Comparison of ENCODE assay signal across 25 mouse cellular contexts in genomic region chr2:11264836-11265235, GRCm38 (mm10).
"Had no signal": no experiment of that assay in that cellular context is flagged by ENCODE, and none has a peak within 500 bp of the region (broad histone marks: within the 10 kb centered on the region; RNA-seq: fewer than 3 reads in every experiment).

No protein-coding gene starts in this region.

- H3K27me3 ChIP-seq: limb, embryonic 12.5 days; limb, embryonic 15.5 days; midbrain, embryonic 12.5 days; midbrain, embryonic 15.5 days; neural tube, embryonic 12.5 days; neural tube, embryonic 15.5 days had no signal

- H3K9me3 ChIP-seq: limb, embryonic 12.5 days; limb, embryonic 15.5 days; midbrain, embryonic 12.5 days; midbrain, embryonic 15.5 days; neural tube, embryonic 12.5 days; neural tube, embryonic 15.5 days had no signal

- H3K4me2 ChIP-seq: limb, embryonic 12.5 days; limb, embryonic 15.5 days; liver, embryonic 11.5 days; lung, embryonic 14.5 days; midbrain, embryonic 12.5 days; midbrain, embryonic 15.5 days; neural tube, embryonic 12.5 days; neural tube, embryonic 15.5 days had no signal

- H3K36me3 ChIP-seq: limb, embryonic 12.5 days; limb, embryonic 15.5 days; midbrain, embryonic 12.5 days; midbrain, embryonic 15.5 days; neural tube, embryonic 12.5 days; neural tube, embryonic 15.5 days had no signal

- DNase-seq: layer of hippocampus, adult 9-11 months; left cerebral cortex, postnatal 4 days; liver, postnatal 0 days; lung, embryonic 14.5 days; right cerebral cortex, adult 18-20 months; right cerebral cortex, postnatal 14 days; right cerebral cortex, postnatal 4 days; thymus, adult 2 months; thymus, postnatal 14 days; thymus, postnatal 4 days had no signal

- H3K4me3 ChIP-seq: layer of hippocampus, adult 2 months; left cerebral cortex, adult 2 months; limb, embryonic 12.5 days; limb, embryonic 15.5 days; midbrain, embryonic 12.5 days; midbrain, embryonic 15.5 days; neural tube, embryonic 12.5 days; neural tube, embryonic 15.5 days had no signal

- H3K27ac ChIP-seq: layer of hippocampus, adult 2 months; left cerebral cortex, adult 2 months; limb, embryonic 12.5 days; limb, embryonic 15.5 days; liver, embryonic 14.5 days; macrophage; midbrain, embryonic 12.5 days; midbrain, embryonic 15.5 days; neural tube, embryonic 12.5 days; neural tube, embryonic 15.5 days; stomach, postnatal 0 days had no signal

- H3K9ac ChIP-seq: limb, embryonic 12.5 days; limb, embryonic 15.5 days; liver, embryonic 14.5 days; liver, postnatal 0 days; lung, embryonic 14.5 days; midbrain, embryonic 12.5 days; midbrain, embryonic 15.5 days; neural tube, embryonic 12.5 days; neural tube, embryonic 15.5 days had no signal

- H3K4me1 ChIP-seq: limb, embryonic 12.5 days; limb, embryonic 15.5 days; midbrain, embryonic 12.5 days; midbrain, embryonic 15.5 days; neural tube, embryonic 12.5 days; neural tube, embryonic 15.5 days had no signal

- ATAC-seq: inflammation-experienced regulatory T-cells, adult 6 months; intestine, embryonic 16.5 days; liver, postnatal 0 days; lung, postnatal 0 days; midbrain, embryonic 15.5 days had no signal
